Mouse (Mus musculus) intestine, embryonic 14.5 days (tissue): ENCODE measurements around the gene Runx2. TPM values are rescaled to one million over a fixed set of nuclear protein-coding genes. Genes with fewer than 3 reads are reported as not detected.

Source experiments
- ATAC-seq: fragments of 200-750 bp; cut with Nextera tagmentation; replicated peaks from 2 replicates; pipeline ENCODE4 v1.8.0; 2017; ENCODE audit warnings: low read depth, moderate number of reproducible peaks, moderate TSS enrichment, moderate library complexity; ENCODE audit not compliant: low FRiP score, low TSS enrichment
- DNase-seq: peaks from one replicate; pipeline ENCODE4 v3.0.0-alpha.2; 2018; ENCODE audit warnings: low spot score
- H3K27ac ChIP-seq: fragments of 300-500 bp; sonication (generic); 2 replicates; pipeline ENCODE4 v1.5.1; 2014; ENCODE audit warnings: low read depth, mild to moderate bottlenecking, control low read depth
- H3K27me3 ChIP-seq: fragments of 300-500 bp; sonication (generic); replicated peaks from 2 replicates; pipeline ENCODE4 v1.6.1; 2014; ENCODE audit warnings: low read length, control low read depth; ENCODE audit not compliant: control insufficient read depth, insufficient read depth
- H3K36me3 ChIP-seq: fragments of 300-500 bp; sonication (generic); 2 replicates; pipeline ENCODE4 v1.6.1; 2014; ENCODE audit warnings: low read length, control low read depth; ENCODE audit not compliant: control insufficient read depth, insufficient read depth
- H3K4me1 ChIP-seq: fragments of 300-500 bp; sonication (generic); replicated peaks from 2 replicates; pipeline ENCODE4 v1.6.1; 2014; ENCODE audit warnings: low read length, control low read depth, mixed read lengths; ENCODE audit not compliant: control insufficient read depth, insufficient read depth
- H3K4me2 ChIP-seq: fragments of 300-500 bp; sonication (generic); 2 replicates; pipeline ENCODE4 v1.6.1; 2014; ENCODE audit warnings: low read length
- H3K4me3 ChIP-seq: fragments of 300-500 bp; sonication (generic); 2 replicates; pipeline ENCODE4 v1.5.1; 2014; ENCODE audit warnings: low read depth, low read length, control low read depth, mixed read lengths
- H3K9ac ChIP-seq: fragments of 300-500 bp; sonication (generic); 2 replicates; pipeline ENCODE4 v1.6.1; 2014; ENCODE audit warnings: mild to moderate bottlenecking, low read length
- H3K9me3 ChIP-seq: fragments of 300-500 bp; sonication (generic); 2 replicates; pipeline ENCODE4 v1.6.1; 2016; ENCODE audit warnings: low read length, control low read depth; ENCODE audit not compliant: control insufficient read depth
- WGBS: fragments of 180-500 bp; shearing (Covaris S2); extraction: QIAGEN DNeasy Blood & Tissue Kit; methylation state at CpG from one replicate; pipeline ENCODE4 v1.1.7; 2014; 5-methylcytosine and 5-hydroxymethylcytosine counted together
- polyA plus RNA-seq: library from polyadenylated mRNA; unstranded; fragments of >200 nt; fragmentation: Nextera tagmentation; extraction: Ambion mirVana; gene quantifications from 2 replicates; pipeline ENCODE4 v1.2.1, GENCODE M21; 2014

Gene Runx2
- polyA plus RNA-seq, 1 experiment from 2014 or later: 1.1 TPM

GRCm38 (mm10) chr17:44565884-44566515, 248.6 kb downstream of the Runx2 start:
- Histone ChIP-seq H3K4me2 (no peak overlapping the region), H3K36me3 (no peaks in the 10 kb centered on the region), H3K9ac (no peak overlapping the region), H3K9me3 (no peaks in the 10 kb centered on the region), H3K27me3 (peaks cover 65% of the 10 kb centered on the region), H3K4me1 (peaks cover 18% of the 10 kb centered on the region; the same call in 1 of the 2 replicates), H3K4me3 (no peak overlapping the region), H3K27ac (no peak overlapping the region)
- 0 out of 2 replicates have a peak, but pooled peaks have one; percentile 66 for ATAC-seq
- no peak for DNase-seq
- WGBS: 30% methylated on average over 8 of the region's 8 CpGs

DNA sequence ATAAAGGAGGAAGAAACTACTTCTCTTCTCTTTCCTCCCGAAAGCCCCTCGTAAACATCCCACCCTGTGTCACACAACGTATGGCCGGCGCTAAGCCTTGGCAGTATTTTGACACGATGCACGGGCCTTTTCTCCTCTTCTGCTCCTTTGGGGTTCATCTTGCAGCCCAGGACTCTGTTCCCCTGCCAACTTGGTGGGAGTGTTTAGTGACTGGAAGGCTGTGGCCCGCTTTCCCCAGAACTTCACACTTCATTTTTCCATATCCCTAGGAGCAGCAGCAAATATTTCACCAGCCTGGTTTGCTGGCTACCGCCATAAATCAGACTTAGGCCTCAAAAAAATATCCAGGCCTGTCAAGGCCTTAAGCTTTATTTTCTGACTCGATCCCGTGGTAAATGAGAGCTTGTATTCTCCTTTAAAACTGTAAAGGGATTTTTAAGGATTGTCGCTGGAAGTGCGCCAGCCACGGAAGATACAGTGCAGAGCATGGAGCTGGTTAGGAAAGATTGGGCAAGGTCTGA, 249.2 kb downstream of the Runx2 start:
- no peak overlapping the region for H3K27ac ChIP-seq
- peaks cover 18% of the 10 kb centered on the region; the same call in 1 of the 2 replicates for H3K4me1 ChIP-seq
- peaks cover 65% of the 10 kb centered on the region for H3K27me3 ChIP-seq
- H3K4me3 ChIP-seq: no peak overlapping the region
- H3K4me2 ChIP-seq: peak overlapping the region; percentile 6; the same call in 1 of the 2 replicates
- ATAC-seq (no peak), DNase-seq (no peak)
- WGBS: 24% methylated on average over 14 of the region's 14 CpGs
- no peaks in the 10 kb centered on the region for H3K9me3 ChIP-seq
- no peaks in the 10 kb centered on the region for H3K36me3 ChIP-seq
- no peak overlapping the region for H3K9ac ChIP-seq

- Histone ChIP-seq H3K4me3 (no peak overlapping the region), H3K9ac (no peak overlapping the region), H3K27me3 (peaks cover 65% of the 10 kb centered on the region), H3K4me2 (no peak overlapping the region), H3K36me3 (no peaks in the 10 kb centered on the region), H3K9me3 (no peaks in the 10 kb centered on the region), H3K27ac (no peak overlapping the region), H3K4me1 (peaks cover 18% of the 10 kb centered on the region; the same call in 1 of the 2 replicates)
- ATAC-seq: no peak
- WGBS: 68% methylated on average over 4 of the region's 4 CpGs
- no peak for DNase-seq
Observed at GRCm38 (mm10) chr17:44564611-44565198, 249.9 kb downstream of the Runx2 start.

DNA sequence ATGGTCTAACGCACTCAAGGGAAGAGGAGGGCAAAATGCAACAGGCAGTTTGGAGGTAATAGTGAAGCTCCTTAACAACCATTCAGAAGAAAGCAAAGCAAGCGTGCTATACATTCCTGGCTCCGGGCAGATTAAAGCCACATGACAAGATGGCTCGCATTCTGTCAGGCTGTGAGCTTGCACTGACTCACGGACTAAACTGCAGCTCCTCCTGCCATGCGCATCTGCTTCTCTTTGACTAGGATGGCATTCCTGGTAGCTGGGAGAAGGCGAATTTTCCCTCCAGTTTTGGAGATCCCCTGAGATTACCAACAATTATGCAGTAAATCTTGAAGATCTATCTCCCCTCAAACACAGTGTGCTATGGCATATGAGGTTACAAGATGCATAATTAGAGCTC, 254.6 kb downstream of the Runx2 start:
- Histone ChIP-seq H3K4me3 (no peak overlapping the region), H3K4me1 (peaks cover 3% of the 10 kb centered on the region; the same call in 1 of the 2 replicates), H3K9me3 (no peaks in the 10 kb centered on the region), H3K27me3 (peaks cover 48% of the 10 kb centered on the region), H3K9ac (no peak overlapping the region), H3K36me3 (no peaks in the 10 kb centered on the region), H3K27ac (no peak overlapping the region), H3K4me2 (no peak overlapping the region)
- no peak for ATAC-seq
- DNase-seq: no peak
- 55% methylated on average over 7 of the region's 7 CpGs for WGBS

GRCm38 (mm10) chr17:44557199-44558111, 257.1 kb downstream of the Runx2 start:
- Histone ChIP-seq H3K27ac (no peak overlapping the region), H3K9me3 (no peaks in the 10 kb centered on the region), H3K4me3 (no peak overlapping the region), H3K9ac (no peak overlapping the region), H3K4me2 (no peak overlapping the region), H3K4me1 (no peaks in the 10 kb centered on the region), H3K36me3 (no peaks in the 10 kb centered on the region), H3K27me3 (peaks cover 33% of the 10 kb centered on the region)
- WGBS: 74% methylated on average over 16 of the region's 16 CpGs
- no peak for DNase-seq
- no peak for ATAC-seq

DNA sequence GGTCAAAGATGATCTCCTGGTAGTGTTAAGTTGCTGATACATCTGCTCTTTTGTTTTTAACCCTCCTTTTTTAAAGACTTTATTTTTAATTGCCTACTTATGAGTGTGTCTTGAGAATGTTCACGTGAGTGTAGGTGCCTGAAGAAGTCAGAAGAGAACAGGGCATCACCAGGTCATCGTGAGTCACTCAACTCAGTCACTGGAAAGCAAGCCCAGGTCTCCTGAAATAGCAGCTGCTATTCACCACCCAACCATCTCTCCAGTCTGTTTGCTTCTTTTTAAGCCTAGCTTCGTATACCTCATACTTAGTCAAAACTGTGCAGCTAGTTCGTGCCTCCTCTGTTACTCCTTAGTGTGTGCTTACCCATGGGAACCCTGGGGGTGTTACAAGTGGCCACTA, 259.7 kb downstream of the Runx2 start:
- 81% methylated on average over 4 of the region's 4 CpGs for WGBS
- Histone ChIP-seq H3K27ac (no peak overlapping the region), H3K4me1 (no peaks in the 10 kb centered on the region), H3K9me3 (no peaks in the 10 kb centered on the region), H3K4me3 (no peak overlapping the region), H3K27me3 (peaks cover 18% of the 10 kb centered on the region), H3K36me3 (no peaks in the 10 kb centered on the region), H3K4me2 (no peak overlapping the region), H3K9ac (no peak overlapping the region)
- DNase-seq (no peak), ATAC-seq (no peak)

- ATAC-seq (no peak), DNase-seq (no peak)
- WGBS: 67% methylated on average over 2 of the region's 2 CpGs
- Histone ChIP-seq H3K9ac (no peak overlapping the region), H3K27ac (no peak overlapping the region), H3K4me2 (no peak overlapping the region), H3K4me1 (no peaks in the 10 kb centered on the region), H3K9me3 (no peaks in the 10 kb centered on the region), H3K36me3 (no peaks in the 10 kb centered on the region), H3K4me3 (no peak overlapping the region), H3K27me3 (peaks cover 23% of the 10 kb centered on the region)
Observed at GRCm38 (mm10) chr17:44549551-44549950, 265.0 kb downstream of the Runx2 start.

GRCm38 (mm10) chr17:44547922-44548321, 266.7 kb downstream of the Runx2 start:
- peaks cover 20% of the 10 kb centered on the region for H3K27me3 ChIP-seq
- no peak overlapping the region for H3K9ac ChIP-seq
- no peak for DNase-seq
- no peak overlapping the region for H3K4me2 ChIP-seq
- WGBS: 62% methylated on average over 4 of the region's 4 CpGs
- no peaks in the 10 kb centered on the region for H3K9me3 ChIP-seq
- H3K36me3 ChIP-seq: no peaks in the 10 kb centered on the region
- 0 out of 2 replicates have a peak, but pooled peaks have one; percentile 40 for ATAC-seq
- H3K27ac ChIP-seq: no peak overlapping the region
- no peaks in the 10 kb centered on the region for H3K4me1 ChIP-seq
- no peak overlapping the region for H3K4me3 ChIP-seq
